Mouse (Mus musculus) Patski (cell line): ENCODE results near the gene Rapsn. TPM values are rescaled to one million over a fixed set of nuclear protein-coding genes. Genes with fewer than 3 reads are reported as not detected.

ENCODE experiments used
- ATAC-seq: fragments of 100-300 bp; one replicate; pipeline ENCODE4 v1.8.0; 2021
- CTCF ChIA-PET: fragments of 350-600 bp; sonication (Branson Sonifier 250); formaldehyde crosslinking; loops from one replicate; lab custom pipeline; 2022; ENCODE audit warnings: inconsistent platforms; lab: Charles Lee
- POLR2A ChIA-PET: fragments of 350-600 bp; sonication (Branson Sonifier 250); formaldehyde crosslinking; loops from one replicate; lab custom pipeline; 2022; ENCODE audit warnings: antibody characterized with exemption, inconsistent platforms; lab: Charles Lee
- DNase-seq: peaks from one replicate; pipeline ENCODE4 v3.0.0-alpha.2; 2011; ENCODE audit warnings: low read depth, low spot score
- H3K27me3 ChIP-seq: fragments of 371-371 bp; one replicate; pipeline ENCODE4 v1.5.1; 2021
- CTCF ChIP-seq: fragments of 100-300 bp; IDR thresholded peaks from one replicate; pipeline ENCODE4 v1.5.1; 2021
- in situ Hi-C: fragments of 300-500 bp; cut with MboI; formaldehyde crosslinking; loops from 3 replicates; pipeline ENCODE4 v1.11.1; 2018; ENCODE audit warnings: low pct_unique_long_range_greater_than_20kb, mixed read lengths
- polyA plus RNA-seq: library from polyadenylated mRNA; unstranded; gene quantifications from one replicate; pipeline ENCODE4 v1.2.3, GENCODE M21; 2021

Gene Rapsn
- polyA plus RNA-seq, 1 experiment from 2014 or later = 1.2 TPM

DNA sequence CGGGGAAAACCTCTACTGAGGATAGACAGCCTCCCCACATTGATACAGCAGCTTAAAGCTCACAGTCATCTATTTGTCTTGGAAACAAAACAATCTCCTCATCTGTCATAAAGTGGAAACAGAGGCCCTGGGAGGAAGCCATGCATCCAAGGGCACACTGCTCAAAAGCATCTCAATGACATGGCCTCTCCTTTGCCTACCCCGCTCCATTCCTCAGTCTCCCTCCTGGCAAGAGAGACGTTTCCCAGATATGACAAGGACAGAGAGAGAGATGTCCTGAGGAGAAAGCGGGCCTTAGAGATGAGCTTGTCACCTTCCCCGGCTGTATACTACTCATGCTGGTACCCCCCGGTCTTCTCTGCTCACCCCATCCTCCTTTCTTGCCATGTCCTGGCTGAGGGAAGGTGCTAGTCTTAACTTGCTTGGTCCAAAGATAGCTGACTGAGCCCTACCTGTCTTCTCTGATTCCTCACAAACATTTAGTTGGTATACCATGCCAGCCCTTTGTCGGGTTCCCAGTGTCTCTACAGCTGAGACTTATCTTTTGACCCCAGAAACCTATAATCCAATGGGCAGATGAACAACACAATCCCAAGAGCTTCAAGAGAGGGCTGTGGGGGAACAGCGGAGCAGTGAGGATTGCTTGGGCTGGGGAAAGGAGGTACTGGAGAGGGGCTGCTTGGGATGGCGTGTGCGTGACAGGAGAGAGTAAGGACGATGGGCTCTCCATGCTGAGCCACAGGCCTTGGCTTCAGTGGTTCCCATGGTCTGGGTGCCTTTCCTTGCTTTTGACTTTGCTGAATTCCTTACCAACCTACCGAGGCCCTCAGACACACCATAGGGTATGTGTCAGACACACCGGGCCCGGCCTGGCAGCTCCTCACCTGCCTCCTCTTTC lies 50.3 kb downstream of the Rapsn start:
- no peak for TF ChIP-seq CTCF
- DNase-seq (no peak), ATAC-seq (no peak)
- ChIA-PET POLR2A (no interaction called here), CTCF (interaction anchor here (1.1 to 1.8 kb wide), 4 partner anchors 9 to 29 kb away, joined by 3 to 7 read pairs (median 5); partner anchors contain the start of gene Slc39a13)
- in situ Hi-C loops = no loop called here
- H3K27me3 ChIP-seq = no peaks in the 10 kb centered on the region

DNA sequence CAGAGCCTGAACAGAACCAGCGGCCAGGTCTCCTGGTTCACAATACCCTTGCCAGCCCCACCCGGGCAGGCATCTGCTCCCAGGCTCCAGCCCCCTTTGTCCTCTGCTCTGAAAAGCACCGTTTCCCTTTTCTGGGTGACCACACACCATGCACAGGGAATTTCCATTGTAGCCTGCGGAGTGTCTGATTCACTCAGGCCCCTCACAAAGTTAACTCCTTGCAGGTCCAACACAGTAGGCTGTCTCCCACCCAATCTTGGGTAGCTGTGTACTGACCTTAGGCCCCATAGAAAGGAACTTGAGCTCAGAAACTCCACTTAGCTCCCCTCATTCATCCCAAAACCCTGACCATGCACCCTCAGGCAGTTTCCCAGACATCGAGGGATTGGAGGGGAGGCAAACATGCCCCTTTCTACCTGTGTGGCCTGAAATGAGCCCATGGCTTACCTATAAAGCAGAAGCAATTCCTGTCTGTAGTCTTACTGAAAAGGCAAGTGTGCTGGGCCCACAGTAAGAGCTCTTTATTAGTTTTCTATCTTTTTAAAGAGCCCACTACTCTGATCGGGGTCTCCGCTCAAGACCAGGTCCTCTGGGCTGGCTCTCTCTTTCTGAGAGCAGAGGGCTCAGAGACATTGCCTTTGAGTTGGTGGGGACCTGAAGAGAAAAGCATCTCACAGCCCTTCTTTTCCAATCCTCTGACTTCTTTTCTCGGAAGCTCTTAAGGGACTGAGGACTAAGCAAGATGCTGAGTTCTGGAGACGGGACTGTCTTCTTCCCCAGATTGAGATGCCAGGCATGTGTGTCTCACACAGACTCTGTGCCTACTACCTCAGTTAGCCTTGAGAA lies 51.2 kb downstream of the Rapsn start:
- no peaks in the 10 kb centered on the region for H3K27me3 ChIP-seq
- no peak for TF ChIP-seq CTCF
- no peak for DNase-seq
- no peak for ATAC-seq
- ChIA-PET CTCF (interaction anchor here (1.1 to 1.8 kb wide), 2 partner anchors 13 to 28 kb away, joined by 4 to 6 read pairs; no protein-coding TSS in a partner anchor), POLR2A (interaction anchor here (0.5 to 1.0 kb wide), 3 partner anchors 9 to 136 kb away, joined by 3 to 4 read pairs (median 4); no protein-coding TSS in a partner anchor)
- in situ Hi-C loops = no loop called here

DNA sequence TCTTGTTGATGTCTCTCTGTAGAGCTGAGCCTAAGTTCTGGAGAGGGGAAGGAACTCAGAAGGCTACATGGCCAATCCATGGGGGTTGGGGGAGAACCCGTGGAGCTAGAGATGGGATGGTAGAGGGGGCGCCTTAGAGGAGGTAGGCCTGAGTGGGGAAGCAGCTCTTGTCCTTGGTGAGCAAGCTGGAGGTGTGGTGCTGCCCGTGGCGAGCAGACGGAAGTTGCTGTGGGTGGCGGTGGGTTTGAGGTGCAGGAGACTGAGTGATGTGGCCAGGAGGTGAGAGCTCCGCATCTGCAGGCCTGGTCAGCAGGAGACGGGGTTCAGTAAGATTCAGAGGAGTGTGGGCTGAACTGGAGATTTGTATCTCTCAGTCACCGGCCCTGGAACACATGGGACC lies 52.0 kb downstream of the Rapsn start:
- no peak for TF ChIP-seq CTCF
- in situ Hi-C loops = no loop called here
- DNase-seq (no peak), ATAC-seq (no peak)
- H3K27me3 ChIP-seq = no peaks in the 10 kb centered on the region
- POLR2A ChIA-PET = interaction anchor here (0.5 to 0.7 kb wide), 3 partner anchors 10 to 357 kb away, joined by 3 to 4 read pairs (median 4); no protein-coding TSS in a partner anchor
- CTCF ChIA-PET = interaction anchor here (1.4 kb wide), 1 partner anchor 17 kb away, joined by 5 read pairs; the partner anchor contains the start of gene Slc39a13

DNA sequence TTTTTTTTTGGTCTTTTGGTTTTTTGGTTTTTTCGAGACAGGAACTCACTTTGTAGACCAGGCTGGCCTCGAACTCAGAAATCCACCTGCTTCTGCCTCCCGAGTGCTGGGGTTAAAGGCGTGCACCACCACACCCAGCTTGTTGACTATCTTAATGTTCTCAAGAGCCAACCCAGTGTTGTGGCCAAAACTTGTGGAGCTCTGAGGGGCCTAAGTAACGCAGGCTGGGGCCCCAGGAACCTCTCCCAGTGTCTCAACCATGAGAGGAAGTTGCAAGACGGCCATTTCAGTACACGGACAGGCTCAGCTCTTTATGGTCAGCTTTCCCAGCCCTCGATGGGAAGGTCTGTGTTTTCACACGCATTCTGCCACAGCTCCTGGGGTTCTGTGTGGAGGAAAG lies 53.6 kb downstream of the Rapsn start:
- POLR2A ChIA-PET = interaction anchor here (0.6 to 0.7 kb wide), 2 partner anchors 11 to 349 kb away, joined by 3 read pairs; no protein-coding TSS in a partner anchor
- ATAC-seq (no peak), DNase-seq (no peak)
- TF ChIP-seq CTCF = no peak
- CTCF ChIA-PET = interaction anchor here (1.4 kb wide), 1 partner anchor 19 kb away, joined by 5 read pairs; the partner anchor contains the start of gene Slc39a13
- in situ Hi-C loops = no loop called here
- no peaks in the 10 kb centered on the region for H3K27me3 ChIP-seq

DNA sequence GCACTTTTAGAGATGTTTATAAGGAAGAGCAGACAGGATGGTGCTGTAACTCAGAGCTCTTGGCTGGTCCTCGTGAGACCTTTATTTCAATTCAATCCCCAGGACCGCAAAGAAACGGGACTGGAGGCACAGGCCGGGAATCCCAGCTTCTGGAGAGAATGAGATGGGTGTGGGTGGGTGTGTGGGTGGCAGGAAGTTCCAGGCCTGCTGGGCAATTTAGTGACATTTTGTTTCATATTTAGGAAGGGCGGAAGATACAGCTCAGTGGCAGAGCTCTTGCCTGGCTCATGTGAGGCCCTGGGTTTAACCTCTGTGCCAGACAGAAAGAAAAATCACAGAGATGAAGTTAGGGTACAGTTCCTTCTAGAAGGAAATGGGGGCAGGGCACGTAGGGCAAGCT lies 54.8 kb downstream of the Rapsn start:
- ChIA-PET POLR2A (no interaction called here), CTCF (interaction anchor here (1.0 to 1.4 kb wide), 2 partner anchors 14 to 19 kb away, joined by 3 to 4 read pairs; no protein-coding TSS in a partner anchor)
- H3K27me3 ChIP-seq = no peaks in the 10 kb centered on the region
- no peak for TF ChIP-seq CTCF
- DNase-seq (no peak), ATAC-seq (no peak)
- in situ Hi-C loops = no loop called here

DNA sequence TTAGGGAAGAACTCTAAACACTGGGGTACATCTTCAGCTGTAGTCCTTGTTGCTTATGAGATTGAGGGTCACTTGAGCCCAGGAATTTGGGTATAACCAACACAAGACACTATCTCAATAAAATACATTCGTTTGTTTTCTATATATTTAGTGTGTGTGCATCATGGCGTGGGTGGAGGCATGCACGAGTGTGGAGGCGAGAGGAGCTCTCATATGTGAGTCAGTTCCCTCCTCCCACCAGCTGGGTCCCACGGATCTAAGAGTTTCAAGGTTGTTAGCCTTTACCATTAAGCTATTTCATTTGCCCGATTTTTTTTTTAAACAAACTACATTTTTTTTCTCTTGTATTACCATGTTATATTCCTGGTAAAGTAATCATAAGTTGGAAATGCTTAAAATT lies 55.4 kb downstream of the Rapsn start:
- no peak for ATAC-seq
- CTCF ChIA-PET = interaction anchor here (1.0 to 1.4 kb wide), 2 partner anchors 14 to 20 kb away, joined by 3 to 4 read pairs; no protein-coding TSS in a partner anchor
- POLR2A ChIA-PET = no interaction called here
- H3K27me3 ChIP-seq = no peaks in the 10 kb centered on the region
- DNase-seq = no peak
- in situ Hi-C loops = no loop called here
- TF ChIP-seq CTCF = no peak

Other genes with a start within 250 kb of the Rapsn start
- gene Mtch2, start 188.5 kb upstream of the Rapsn start, polyA plus RNA-seq = 237 TPM
- gene C1qtnf4, start 149.8 kb upstream of the Rapsn start, polyA plus RNA-seq = 0.04 TPM
- 33.0 TPM for gene Kbtbd4, start 130.9 kb upstream of the Rapsn start, polyA plus RNA-seq
- gene Ndufs3, start 130.8 kb upstream of the Rapsn start, polyA plus RNA-seq = 216 TPM
- gene Celf1, start 95.2 kb upstream of the Rapsn start, polyA plus RNA-seq = 92.9 TPM
- 276 TPM for gene Psmc3, start 18.4 kb downstream of the Rapsn start, polyA plus RNA-seq
- 148 TPM for gene Slc39a13, start 34.8 kb downstream of the Rapsn start, polyA plus RNA-seq
- gene Spi1, start 46.8 kb downstream of the Rapsn start, polyA plus RNA-seq = 1.1 TPM
- not detected for gene Mybpc3, start 82.5 kb downstream of the Rapsn start, polyA plus RNA-seq
- 12.8 TPM for gene Madd, start 148.2 kb downstream of the Rapsn start, polyA plus RNA-seq
- 0.36 TPM for gene Nr1h3, start 167.2 kb downstream of the Rapsn start, polyA plus RNA-seq
- 45.2 TPM for gene Acp2, start 167.3 kb downstream of the Rapsn start, polyA plus RNA-seq
- gene Ddb2, start 201.4 kb downstream of the Rapsn start, polyA plus RNA-seq = 16.1 TPM
- 80.6 TPM for gene Pacsin3, start 220.3 kb downstream of the Rapsn start, polyA plus RNA-seq
- 71.1 TPM for gene Arfgap2, start 229.4 kb downstream of the Rapsn start, polyA plus RNA-seq